Mouse (Mus musculus) right cerebral cortex, postnatal 10 days (tissue): ENCODE results near the gene Babam2.
A peak's percentile ranks its signal among the peaks of the same experiment; 100 is the strongest.

Experiments used
- DNase-seq, 2 experiments: peaks; one replicate each; pipeline ENCODE4 v3.0.0; 2021; ENCODE audit warnings: low spot score in 2 of 2

The Babam2 gene

DNA sequence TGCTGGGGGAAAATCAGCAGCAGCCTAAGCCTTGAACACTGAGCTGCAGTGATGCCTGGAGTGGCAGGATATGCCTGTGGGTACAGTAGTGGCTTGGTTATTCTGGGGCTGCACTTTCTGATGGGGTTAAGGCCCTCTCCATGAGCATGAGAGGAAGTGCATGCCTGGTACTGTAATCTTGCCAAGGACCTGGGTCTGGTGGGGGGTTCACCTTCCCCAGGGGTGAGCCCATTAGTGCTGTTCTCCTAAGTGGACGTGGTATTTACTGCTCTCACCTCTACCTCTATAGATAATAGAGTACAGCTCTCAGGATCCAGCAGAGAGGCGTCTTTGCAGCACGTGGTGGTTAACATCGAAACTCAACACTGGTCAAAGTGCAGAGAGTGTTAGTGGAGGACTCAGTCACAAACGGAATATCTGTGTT lies 16.4 kb downstream of the Babam2 start:
- DNase-seq, result no peak

DNA sequence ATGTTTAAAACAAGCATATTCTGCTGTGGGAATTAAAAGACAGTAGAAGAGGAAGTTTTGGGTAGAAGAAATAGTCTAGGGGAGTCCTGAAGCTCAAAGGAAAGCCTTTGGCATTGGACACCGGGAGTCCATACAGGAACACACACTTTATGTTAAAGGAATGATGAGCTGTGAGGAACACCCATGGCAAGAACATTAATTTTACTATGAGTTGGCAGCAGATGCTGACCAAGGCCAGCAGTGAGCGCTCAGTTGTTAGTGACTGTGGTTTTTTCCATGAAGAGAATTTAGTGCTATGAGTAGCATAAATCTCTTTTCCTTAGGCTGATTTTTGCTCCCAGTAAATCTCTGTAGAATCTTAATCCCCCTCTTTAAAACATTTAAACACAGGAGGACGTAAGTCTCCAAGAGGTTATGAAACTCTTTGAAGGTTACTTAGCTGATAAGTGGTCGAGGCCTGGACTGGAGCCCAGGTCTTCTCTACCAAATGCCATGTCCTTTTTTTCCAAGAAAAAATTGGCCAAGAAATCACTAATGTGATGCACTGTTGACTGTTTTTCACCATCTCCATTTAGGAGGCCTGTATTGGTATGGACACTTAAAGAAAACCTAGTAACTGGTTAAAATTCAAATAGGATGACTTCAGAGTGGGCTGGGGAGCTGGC lies 18.1 kb downstream of the Babam2 start:
- no peak for DNase-seq

DNA sequence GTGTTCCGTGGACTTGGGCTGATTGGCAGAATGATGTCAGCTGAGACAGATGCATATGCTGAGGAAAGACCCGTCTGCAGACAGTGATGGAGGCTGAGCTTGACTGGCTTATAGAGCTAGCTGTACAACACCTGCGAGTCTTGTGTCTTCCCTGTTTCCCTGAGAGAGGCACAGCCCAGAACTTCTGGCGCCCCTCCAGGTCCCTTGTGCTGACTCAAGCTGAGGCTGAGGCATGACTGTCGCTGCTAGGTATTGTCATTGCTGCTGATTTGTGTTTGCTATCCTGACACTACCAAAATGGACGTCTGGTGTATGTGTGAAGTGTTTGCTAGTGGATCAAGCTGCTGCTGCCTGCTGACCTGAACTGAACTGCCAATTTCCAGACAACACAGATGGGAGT lies 27.0 kb downstream of the Babam2 start:
- no peak for DNase-seq

DNA sequence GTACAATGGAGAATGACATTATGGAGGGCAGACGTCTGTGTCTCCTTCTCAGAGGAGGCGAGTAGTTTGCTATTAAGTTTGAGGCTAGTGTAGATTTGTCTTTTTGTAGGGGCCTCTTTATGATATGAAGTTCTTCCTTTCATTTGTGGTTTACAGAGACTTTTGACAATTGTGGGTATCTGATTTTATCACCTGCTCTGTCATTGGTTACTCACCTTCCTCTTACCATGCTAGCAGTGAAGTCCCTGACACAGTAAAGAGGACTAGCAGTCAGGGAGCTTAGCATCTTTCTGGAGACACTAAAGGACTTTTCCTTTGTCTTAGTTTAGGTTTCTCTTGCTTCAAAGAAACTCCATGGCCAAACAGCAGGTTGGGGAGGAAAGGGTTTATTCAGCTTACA lies 28.4 kb downstream of the Babam2 start:
- no peak for DNase-seq

DNA sequence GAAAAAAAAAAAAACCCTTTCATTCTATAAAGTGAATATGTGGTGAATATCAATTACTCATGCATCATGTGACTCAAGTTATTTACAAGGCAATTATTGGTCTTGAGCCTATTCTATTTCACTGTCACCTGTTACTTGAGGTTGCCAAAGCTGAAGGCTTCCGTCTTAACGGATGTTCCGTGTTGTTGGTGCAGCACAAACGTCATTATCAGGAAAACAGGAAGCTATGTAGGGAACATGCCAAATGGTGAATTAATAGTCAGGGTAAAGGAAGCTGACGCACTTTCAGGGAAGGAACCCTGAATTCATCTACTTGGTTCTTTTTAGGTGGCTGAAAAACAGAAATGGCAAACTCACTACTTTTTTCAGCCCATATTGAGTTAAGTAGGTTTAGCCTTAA lies 30.0 kb downstream of the Babam2 start:
- DNase-seq, result no peak

DNA sequence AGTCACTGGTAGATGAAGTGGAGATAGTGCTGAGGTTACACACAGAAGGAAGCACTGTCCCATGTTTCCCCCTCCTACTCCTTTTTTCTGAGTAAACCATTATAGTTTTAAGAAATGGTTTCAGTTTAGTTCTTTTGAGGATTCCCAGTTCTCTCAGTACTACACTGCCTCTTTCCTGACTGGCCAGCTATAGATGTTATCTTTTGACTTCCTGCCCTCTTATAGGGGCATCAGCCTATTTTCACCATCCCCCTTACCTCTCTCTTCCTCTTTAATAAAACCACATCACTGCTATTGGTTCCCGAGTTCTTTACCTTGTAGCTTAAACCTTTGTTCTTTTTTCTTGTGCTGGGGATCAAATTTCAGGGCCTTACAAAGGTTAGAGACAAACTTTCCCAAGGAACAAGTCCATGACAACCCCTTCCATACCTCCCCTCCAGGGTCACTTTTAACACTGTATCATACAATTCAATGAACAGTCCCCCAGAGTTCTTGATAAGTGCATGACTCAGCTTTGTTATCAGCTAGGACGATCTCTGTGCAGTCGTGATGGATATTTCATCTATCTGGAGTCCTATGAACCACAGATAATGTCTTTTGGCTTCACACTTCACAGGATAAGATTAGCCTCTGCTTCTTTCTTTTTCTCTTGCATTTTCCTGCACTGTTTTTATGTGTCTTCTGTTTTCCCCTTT lies 35.3 kb downstream of the Babam2 start:
- DNase-seq, result no peak

DNA sequence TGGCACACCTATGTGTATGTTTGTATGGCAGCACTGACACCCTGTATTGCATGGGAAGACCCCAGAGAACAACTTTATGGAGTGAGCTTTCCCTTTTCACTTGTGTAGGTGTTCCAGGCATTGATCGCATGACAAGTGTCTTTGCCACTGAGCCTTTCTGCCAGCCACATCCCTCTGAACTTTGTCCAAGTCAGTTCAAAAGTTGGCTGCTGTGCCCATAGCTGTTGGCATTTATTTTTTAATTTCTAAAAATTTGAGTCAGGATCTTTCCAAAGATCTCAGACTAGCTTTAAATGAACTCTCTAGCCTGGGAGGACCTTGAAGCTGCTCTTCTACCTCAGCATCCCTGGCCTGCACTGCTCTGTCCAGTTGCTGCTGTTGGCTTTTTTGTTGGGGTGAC lies 44.4 kb downstream of the Babam2 start:
- no peak for DNase-seq

DNA sequence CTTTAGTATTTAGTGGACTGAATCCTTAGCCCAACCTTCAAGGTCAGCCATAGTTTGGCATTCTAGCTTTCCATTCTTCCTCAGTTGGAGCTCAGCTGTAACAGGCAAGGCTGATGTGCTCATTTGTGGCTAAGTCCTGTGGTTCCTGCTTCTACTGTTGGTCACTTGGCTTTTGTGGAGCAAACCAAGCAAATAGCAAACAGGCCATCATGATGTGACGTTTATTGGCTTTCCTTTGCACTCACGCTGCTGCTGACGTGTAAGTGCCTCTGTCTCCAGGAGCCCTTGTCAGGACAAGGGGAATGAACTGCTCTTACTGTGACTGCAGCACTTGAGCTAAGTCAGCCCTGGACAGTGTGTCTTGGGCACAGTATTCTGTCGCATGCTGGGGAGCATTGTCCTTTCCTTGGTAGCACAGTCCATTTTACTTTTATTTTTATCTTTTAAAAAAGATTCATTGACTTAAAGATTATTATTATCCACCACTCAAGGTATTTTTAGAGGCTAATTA lies 45.1 kb downstream of the Babam2 start:
- no peak for DNase-seq

DNA sequence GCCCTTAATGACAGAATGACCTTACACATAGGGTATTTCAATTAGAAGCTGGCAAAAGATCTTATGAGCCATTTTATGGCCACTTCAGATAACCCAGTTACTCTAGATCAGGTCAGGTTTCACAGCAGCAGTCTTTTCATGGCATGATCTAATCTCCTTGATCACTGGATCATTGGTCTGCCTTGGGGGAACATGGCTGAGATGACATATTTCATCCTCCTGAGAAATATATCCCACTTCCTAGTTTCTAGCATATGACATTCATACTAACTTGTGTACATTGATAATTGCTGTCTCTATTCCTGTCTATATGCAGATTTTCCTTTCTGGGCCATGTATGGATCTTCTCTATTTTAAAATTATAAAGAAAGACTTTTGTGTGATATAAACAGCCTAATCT lies 51.9 kb downstream of the Babam2 start:
- no peak for DNase-seq

DNA sequence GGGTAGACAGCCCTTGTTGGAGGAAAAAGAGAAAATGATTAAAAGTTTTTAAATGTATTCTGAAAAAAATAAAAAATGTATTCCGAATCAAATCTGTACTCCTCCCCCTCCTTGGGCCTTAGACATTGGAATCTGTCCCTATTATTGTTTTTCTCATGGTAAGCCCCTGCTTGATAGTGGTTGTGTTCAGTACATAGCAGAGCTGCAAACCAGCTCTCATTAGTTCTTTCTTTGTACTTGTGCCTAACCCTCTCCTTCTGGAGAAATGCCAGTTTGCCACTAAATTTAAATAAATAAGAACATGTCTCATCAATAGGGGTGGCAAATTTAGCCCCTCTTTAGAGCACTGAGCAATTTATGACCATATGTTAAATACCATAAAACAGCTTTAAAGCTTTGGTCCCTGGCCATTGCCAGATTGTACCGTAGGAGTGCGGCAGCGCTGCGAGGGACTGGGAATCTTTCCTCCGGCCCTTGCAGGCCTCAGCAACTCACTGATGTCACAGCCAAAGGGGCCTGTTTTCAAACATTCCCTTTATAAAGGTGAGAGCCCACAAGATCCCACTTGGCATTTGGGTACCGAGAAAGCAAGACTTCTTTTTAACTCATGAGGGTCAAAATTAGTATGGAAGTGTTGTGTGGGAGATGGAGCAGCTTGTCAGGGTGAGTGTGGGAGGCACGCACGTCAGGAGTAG lies 52.9 kb downstream of the Babam2 start:
- peak; percentile 64 to 73 for DNase-seq

DNA sequence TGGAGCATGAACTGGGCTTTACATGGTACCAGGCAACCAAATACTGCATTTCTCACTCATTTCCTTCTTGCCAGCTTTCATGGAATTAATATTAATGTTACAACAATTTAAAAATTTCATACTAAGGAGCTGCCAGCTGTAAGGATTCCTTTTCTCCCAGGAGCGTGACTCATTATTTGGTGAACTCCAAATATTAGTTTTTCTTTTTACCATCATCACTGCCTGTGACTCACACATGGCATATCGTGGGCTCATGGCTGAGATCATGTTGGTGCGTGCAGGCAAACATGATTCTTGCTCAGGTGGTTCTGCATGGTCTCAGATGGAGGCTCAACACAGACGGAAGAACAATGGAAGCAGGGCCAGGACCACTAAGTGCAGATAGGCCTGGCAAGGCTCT lies 53.5 kb downstream of the Babam2 start:
- no peak for DNase-seq

DNA sequence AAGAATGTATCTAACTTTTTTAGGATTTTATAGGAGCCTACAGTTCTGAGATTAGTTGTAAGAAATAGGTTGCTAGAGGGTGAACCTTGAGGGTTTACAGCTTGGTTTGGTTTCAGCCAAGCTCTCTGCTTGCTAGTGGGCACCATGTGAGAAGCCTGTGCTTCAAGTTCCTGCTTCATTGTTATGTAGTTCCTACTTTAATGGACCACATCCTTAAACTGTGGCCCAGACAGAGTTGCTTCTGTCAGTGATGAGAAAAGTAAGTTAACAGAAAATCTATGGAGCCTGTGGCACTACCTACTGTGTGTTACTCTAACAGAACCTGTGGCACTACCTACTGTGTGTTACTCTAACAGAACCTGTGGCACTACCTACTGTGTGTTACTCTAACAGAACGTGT lies 57.1 kb downstream of the Babam2 start:
- DNase-seq, result no peak

DNA sequence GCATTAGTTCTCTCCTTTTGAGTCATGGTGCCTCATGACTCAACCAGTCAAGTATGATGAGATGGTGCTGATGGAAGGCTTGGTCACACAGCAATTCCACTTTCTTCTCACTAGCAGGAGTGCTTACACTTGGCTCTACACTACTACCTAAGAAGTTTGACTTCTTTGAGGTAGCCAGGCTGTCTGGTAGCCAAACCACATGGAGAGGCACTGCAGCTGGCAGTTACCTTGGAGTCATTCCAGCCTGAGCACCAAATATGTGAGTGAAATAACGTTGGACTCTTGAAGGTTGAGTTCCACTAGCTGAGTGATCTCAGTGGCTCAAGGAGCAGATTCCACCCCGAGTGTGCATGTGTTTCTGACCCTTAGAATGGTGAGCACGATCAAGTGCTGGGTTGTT lies 57.8 kb downstream of the Babam2 start:
- DNase-seq, result no peak

DNA sequence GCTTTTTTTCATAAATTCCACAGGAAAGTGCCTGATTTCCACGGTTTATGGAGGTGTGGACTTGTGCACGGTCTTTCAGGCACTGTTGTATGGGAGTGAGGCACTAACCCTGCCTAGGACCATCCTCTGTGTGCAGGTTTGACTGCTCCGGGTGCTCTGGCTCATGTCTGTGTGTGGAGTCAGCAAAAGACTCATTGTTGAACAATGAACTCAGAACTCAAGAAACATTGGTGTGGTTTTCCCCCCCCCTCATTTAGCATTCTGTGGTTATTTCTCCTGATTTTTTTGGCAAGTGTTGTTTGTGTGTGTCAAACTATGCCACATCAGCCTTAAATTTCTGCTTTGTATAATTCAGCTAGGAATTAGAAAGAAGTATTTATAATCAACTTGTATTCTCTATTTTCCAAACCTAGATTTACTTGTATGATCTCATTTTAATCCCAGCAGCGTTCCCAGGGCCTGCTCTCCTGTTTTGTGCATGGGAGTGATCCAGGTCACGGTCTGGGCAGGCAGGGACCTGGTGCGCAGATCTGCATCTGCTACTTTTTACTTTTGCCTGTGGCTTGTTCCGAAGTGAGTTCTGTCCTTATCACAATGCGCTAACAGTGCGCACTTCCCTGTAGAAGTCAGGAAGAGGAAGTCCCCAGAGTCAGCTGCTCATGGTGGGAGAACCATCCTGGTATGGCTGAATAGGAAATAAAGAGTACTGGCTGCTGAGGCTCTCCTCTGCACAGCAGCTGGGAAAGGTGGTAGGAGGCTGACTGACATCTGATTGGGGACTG lies 61.0 kb downstream of the Babam2 start:
- no peak for DNase-seq

DNA sequence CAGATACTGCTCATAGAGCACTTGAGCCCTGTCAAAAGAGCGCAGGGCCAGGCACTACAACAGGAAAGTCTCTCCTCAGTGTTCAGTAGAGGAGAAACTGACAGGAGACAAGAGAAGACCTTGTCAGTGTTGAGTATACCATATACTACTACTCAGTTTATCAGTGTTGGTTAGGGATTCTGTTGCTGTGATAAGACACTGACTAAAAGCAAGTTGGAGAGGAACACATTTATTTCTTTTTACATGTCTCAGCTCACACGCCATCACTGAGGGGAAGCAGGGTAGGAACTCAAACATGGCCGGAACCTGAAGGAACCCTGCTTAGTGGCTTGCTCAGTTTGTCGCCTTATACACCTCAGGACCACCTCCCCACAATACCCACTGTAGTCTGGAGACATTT lies 64.4 kb downstream of the Babam2 start:
- DNase-seq, result no peak

DNA sequence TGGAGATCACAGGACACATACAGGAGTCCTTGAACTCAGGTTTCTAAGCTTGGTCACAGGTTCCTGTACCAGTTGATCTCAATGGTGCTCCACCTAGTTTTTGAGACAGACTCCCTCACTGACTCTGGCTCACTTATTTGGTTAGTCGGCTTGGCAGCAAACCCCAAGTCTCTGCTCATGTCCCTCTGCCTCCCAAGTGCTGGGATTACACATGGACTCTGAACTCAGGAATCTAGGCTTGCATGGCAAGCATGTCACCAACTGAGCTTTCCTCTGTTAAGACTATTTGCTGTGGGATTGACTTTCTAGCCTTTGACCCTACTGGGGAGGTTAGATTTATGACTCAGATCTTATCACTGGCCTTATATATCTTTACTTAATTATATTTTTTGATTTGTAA lies 65.3 kb downstream of the Babam2 start:
- DNase-seq, result no peak

DNA sequence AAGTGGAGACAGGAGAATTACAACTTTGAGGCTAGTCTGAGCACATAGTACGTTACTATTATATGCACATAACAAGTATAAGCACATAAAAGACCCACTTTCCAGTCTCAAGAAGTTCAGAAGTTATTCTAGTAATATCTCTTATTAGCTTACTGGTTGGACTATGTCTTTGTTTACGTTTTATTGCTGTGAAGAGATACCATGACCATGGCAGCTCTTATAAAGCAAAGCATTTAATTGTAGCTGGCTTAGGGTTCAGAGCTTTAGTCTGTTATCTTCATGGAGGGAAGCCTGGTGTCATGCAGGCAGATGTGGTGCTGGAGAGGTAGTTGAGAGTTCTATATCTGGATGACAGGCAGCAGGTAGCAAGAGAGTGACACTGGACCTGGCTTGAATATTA lies 68.3 kb downstream of the Babam2 start:
- DNase-seq, result no peak

DNA sequence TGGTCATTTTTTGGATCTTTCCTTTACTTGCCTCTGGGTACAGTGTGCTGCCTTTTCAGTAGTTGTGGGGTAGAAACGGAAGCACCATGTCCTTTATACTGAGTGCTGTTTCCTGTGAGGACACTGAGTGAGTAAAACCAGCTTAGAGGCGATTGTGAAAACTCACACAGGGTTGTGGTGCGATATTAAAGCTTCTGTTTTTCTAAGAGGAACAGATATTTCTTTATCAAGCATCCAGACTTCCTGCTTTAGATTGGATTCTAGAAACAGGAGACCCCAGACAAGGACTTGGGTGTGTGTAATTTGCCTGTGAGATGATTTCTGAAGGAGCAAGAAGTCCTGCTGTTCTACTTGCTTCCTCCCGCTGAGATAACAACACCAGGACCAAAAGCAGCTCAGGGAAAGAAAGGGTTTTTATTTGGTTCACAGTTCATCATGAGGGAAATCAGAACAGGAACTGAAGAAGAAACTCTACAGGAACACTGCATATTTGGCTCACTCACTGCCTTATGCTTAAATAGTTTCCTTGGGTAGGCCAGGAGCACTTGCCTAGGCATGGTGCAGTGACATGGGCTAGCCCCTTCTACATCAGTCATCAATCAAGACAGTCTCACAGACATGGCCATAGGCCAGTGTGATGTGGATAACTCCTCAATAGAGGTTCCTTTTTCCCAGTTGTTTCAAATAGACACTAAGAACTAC lies 69.5 kb downstream of the Babam2 start:
- DNase-seq, result no peak

DNA sequence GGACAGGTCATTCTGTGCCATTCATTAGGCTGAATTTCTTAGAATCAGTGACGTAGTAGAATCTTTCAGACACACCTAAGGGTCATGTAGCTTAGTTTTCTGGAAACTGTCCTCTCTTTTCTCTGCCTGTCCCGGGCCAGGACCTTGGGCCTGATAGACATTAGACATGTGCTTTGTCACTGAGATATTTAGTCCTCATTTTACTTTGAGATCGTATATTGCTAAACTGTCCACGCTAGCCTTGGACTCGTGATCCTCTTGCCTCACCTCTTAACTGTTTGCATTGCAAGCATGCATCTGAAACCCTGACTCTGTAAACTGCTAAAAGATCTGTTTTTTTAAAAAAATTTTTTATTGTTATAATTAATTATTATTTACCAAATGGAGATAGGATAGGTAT lies 74.0 kb downstream of the Babam2 start:
- no peak for DNase-seq

DNA sequence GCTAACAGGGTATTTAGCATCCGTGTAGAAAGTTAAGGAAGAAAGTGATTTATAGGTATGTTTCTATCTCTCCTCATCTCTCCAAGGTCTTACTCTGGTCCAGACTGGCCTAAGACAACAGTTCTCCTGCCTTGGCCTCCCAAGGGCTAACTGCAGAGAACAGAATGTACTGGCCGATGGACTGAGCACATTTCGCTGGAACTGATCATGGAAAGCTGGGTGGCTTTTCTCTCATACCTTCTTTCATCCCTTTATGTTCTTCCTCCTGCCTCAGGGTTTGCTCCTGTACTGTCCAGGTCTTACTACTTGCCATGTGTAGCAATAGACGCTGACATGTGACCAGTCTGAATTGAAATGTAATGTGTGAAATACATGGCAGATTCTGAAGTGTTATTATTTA lies 74.4 kb downstream of the Babam2 start:
- no peak for DNase-seq

DNA sequence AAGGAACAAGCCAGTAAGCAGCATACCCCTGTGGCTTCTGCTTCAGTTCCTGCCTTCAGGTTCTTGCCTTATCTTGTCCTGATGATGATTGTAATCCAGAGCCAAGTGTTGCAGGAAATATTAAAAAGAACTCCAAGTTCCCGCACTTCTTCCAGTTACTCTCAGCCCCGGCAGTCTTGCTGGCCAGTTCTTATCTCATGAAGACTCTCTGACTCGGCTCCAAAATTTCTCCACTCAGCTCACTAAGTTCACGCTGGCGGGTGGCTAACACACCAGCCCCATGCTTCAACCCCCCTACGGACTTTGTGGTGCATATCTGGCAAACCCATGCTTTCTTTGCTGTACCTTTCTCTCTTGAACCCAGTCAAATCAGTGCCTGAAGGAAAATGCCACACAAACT lies 77.5 kb downstream of the Babam2 start:
- DNase-seq, result no peak

DNA sequence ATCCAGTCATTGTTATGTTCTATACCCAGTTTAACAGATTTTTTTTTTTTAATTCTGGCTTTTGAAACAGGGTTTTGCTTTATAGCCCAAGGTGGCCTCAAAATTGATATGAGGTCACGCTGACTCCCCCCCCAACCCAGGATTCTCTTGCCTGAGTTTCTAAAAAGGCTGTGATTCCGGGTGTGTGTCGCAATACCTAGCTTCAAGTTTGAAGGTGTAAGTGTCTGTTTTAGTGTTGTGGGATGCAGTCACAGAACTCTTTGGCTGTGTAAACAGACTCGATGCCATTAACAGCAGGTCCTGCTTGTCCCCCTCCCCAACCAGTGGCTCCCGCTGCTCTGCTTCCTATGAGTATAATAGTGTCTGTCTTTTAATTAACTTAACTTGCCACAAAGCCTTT lies 84.1 kb downstream of the Babam2 start:
- no peak for DNase-seq
